Mouse (Mus musculus) B cell, adult (primary cell): ENCODE measurements around the gene Gzmk. TPM values are rescaled to one million over a fixed set of nuclear protein-coding genes. Genes with fewer than 3 reads are reported as not detected.

ENCODE experiments used
- total RNA-seq: library from RNA; stranded (reverse); gene quantifications from 4 replicates; pipeline ENCODE4 v1.2.4, GENCODE M21; 2023; ENCODE audit not compliant: inconsistent age

The Gzmk gene
- total RNA-seq, result not detected in 4 replicates

DNA sequence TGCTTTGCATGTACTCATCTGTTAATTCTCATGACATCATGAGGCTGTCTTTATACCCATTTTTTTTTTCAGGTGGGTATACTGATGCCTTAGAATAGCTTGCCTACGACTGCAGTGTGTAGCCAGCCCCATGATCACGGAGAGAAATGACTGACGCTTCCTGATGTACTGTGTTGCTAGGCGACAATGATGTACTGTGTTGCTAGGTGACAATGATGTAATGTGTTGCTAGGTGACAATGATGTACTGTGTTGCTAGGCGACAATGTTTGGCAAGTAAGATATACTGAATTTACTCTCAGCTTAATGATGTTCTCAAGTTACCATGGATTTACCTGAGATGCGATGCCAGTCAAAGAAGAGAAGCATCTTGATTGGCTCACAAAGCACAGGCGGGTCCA is at the start of gene Gzmk:
Gene Gzmk (minus strand): TSS at position 98 of the 400 bp plus-strand sequence.

GRCm38 (mm10) chr13:113209624-113210023 is 16.1 kb downstream of the Gzmk start, which contains the start of gene Esm1:
Gene Esm1, plus strand, starts transcription at chr13:113209659.

Other genes with a start within 250 kb of the Gzmk start
- gene Ccno, start 238.1 kb downstream of the Gzmk start, total RNA-seq, result not detected in 4 replicates
- not detected in 4 replicates for gene Mcidas, start 232.1 kb downstream of the Gzmk start, total RNA-seq
- not detected in 4 replicates for gene Cdc20b, start 190.8 kb downstream of the Gzmk start, total RNA-seq
- gene Gpx8, start 179.5 kb downstream of the Gzmk start, total RNA-seq, result not detected in 4 replicates
- 0.80 to 1.4 TPM in 2 of 4 replicates, not detected in the others for gene Gzma, start 124.9 kb downstream of the Gzmk start, total RNA-seq
- gene Esm1, start 16.2 kb downstream of the Gzmk start, total RNA-seq, result not detected in 4 replicates
- gene BC067074, start 67.3 kb upstream of the Gzmk start, total RNA-seq, result not detected in 4 replicates